In genomic region chr6:134919511-134920189, GRCm38 (mm10) we compare ENCODE assay signal across 8 mouse cellular contexts. TPM values are rescaled to one million over a fixed set of nuclear protein-coding genes. Genes with fewer than 3 reads are reported as not detected.
DNase-seq lines count a peak whose midpoint lies in the region; ATAC-seq and TF ChIP-seq lines count a peak whose summit lies in the region.

No protein-coding gene starts in this region.

- peak overlapping the region; percentile 86 for H3K9ac ChIP-seq in intestine, embryonic 15.5 days
- H3K9ac ChIP-seq in midbrain, postnatal 0 days (replicated peaks; ENCODE audit: low read length, poor library complexity, severe bottlenecking), result peak overlapping the region; percentile 79

- no peaks in the 10 kb centered on the region for H3K36me3 ChIP-seq in intestine, embryonic 15.5 days
- no peaks in the 10 kb centered on the region for H3K36me3 ChIP-seq in midbrain, postnatal 0 days (ENCODE audit: insufficient read depth, low read length)

- 8% methylated on average over 37 of the region's 37 CpGs for WGBS in intestine, embryonic 15.5 days
- 3% methylated on average over 37 of the region's 37 CpGs for WGBS in midbrain, postnatal 0 days

- H3K4me1 ChIP-seq in intestine, embryonic 15.5 days (replicated peaks), result peaks cover 8% of the 10 kb centered on the region; the same call in 1 of the 2 replicates
- H3K4me1 ChIP-seq in midbrain, postnatal 0 days (ENCODE audit: insufficient read depth, low read length), result no peaks in the 10 kb centered on the region

- no peaks in the 10 kb centered on the region for H3K9me3 ChIP-seq in intestine, embryonic 15.5 days
- no peaks in the 10 kb centered on the region for H3K9me3 ChIP-seq in midbrain, postnatal 0 days (ENCODE audit: low read length)

- peak; percentile 74 for ATAC-seq in intestine, embryonic 15.5 days
- peak; percentile 71; the same call in 1 of the 2 replicates for ATAC-seq in midbrain, postnatal 0 days (ENCODE audit: low FRiP score)

- peak overlapping the region; percentile 63 for H3K4me3 ChIP-seq in intestine, embryonic 15.5 days (replicated peaks)
- peak overlapping the region; percentile 80 for H3K4me3 ChIP-seq in midbrain, postnatal 0 days (ENCODE audit: low read depth, low read length)

- peak overlapping the region; percentile 91 for H3K4me2 ChIP-seq in intestine, embryonic 15.5 days (replicated peaks)
- H3K4me2 ChIP-seq in midbrain, postnatal 0 days (ENCODE audit: low read depth, low read length, poor library complexity, severe bottlenecking), result peak overlapping the region; percentile 96

- DNase-seq in cerebellum, adult 11-12 months, result peak; percentile 41
- DNase-seq in cerebellum, postnatal 14 days, result no peak
- DNase-seq in thymus, postnatal 0 days (ENCODE audit: low spot score), result peak; percentile 30
- no peak for DNase-seq in thymus, postnatal 14 days
- DNase-seq in midbrain, postnatal 0 days (ENCODE audit: low spot score), result no peak
- no peak for DNase-seq in adrenal gland, postnatal 14 days
- no peak for DNase-seq in layer of hippocampus, postnatal 25 days (ENCODE audit: extremely low spot score in 1 of 2, low spot score in 1 of 2)

- H3K27me3 ChIP-seq in intestine, embryonic 15.5 days (replicated peaks), result no peaks in the 10 kb centered on the region
- H3K27me3 ChIP-seq in midbrain, postnatal 0 days (ENCODE audit: insufficient read depth, low read length), result no peaks in the 10 kb centered on the region

- TF ChIP-seq CTCF in midbrain, postnatal 0 days (IDR thresholded peaks at IDR 0.05), result no peak

- H3K27ac ChIP-seq in intestine, embryonic 15.5 days, result peak overlapping the region; percentile 97
- peak overlapping the region; percentile 92 for H3K27ac ChIP-seq in midbrain, postnatal 0 days (ENCODE audit: low read depth, low read length)

RNA-seq across cellular contexts. Expression of gene Cdkn1b, which starts 0.6 kb away (rescaled TPM):
- polyA plus RNA-seq in thymus, postnatal 0 days (2015; fragmentation: Nextera tagmentation; extraction: Ambion mirVana), result 53.0 and 58.8 TPM in 2 replicates
- 15.3 and 15.9 TPM in 2 replicates for polyA plus RNA-seq in intestine, embryonic 15.5 days (2015; fragmentation: Nextera tagmentation; extraction: Ambion mirVana)
- 48.5 and 58.8 TPM in 2 replicates for total RNA-seq in midbrain, postnatal 0 days (2014; rRNA removed)
- 23.9 and 25.6 TPM in 2 replicates for polyA plus RNA-seq in midbrain, postnatal 0 days (2015; fragmentation: Nextera tagmentation; extraction: Ambion mirVana)
- 42.8 and 48.0 TPM in 2 replicates for total RNA-seq in adrenal gland, postnatal 14 days (2021)
- total RNA-seq in layer of hippocampus, postnatal 25 days (2021), result 10 to 100 TPM; 51.3 to 51.5 TPM

RNA-seq across cellular contexts. Expression of gene Gpr19, which starts 21.3 kb away (rescaled TPM):
- 11.8 and 11.9 TPM in 2 replicates for polyA plus RNA-seq in thymus, postnatal 0 days (2015; fragmentation: Nextera tagmentation; extraction: Ambion mirVana)
- 10.4 and 10.6 TPM in 2 replicates for polyA plus RNA-seq in intestine, embryonic 15.5 days (2015; fragmentation: Nextera tagmentation; extraction: Ambion mirVana)
- total RNA-seq in midbrain, postnatal 0 days (2014; rRNA removed), result 32.1 and 34.2 TPM in 2 replicates
- polyA plus RNA-seq in midbrain, postnatal 0 days (2015; fragmentation: Nextera tagmentation; extraction: Ambion mirVana), result 38.5 and 41.6 TPM in 2 replicates
- 10.0 and 11.8 TPM in 2 replicates for total RNA-seq in adrenal gland, postnatal 14 days (2021)
- 10 to 100 TPM; 25.2 to 28.3 TPM for total RNA-seq in layer of hippocampus, postnatal 25 days (2021)

Comparison
In these comparisons a context has a peak if more than half of its experiments do, and no peak if none do; other contexts are left out.
1. DNase-seq: peak in cerebellum, adult 11-12 months (single experiment) and thymus, postnatal 0 days (single experiment); none in cerebellum, postnatal 14 days (0 of 2), thymus, postnatal 14 days (single experiment), midbrain, postnatal 0 days (single experiment), adrenal gland, postnatal 14 days (single experiment) and layer of hippocampus, postnatal 25 days (0 of 2).